Mouse (Mus musculus): ENCODE results near the gene Gm28374. TPM values are rescaled to one million over a fixed set of nuclear protein-coding genes. Genes with fewer than 3 reads are reported as not detected.

Gm28374 gene
- polyA plus RNA-seq, 1 experiment, result 1.6 TPM

DNA sequence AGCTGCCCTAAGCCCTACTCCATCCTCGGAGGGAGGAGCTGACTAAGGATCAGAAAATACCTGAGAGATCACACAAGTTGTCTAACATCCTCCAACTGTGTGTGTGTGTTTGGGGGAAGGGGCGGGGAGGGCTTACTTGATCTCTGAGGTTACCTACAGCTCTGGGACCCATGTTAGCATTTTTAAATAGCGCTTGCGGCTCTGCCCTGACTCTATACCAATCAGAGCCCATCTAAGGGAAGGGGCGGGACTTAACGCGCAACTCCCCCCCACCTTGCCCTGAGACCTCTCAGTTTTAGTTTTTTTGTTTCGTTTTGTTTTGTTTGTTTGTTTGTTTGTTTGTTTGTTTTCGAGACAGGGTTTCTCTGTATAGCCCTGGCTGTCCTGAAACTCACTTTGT, 52.6 kb downstream of the Gm28374 start:
- Histone ChIP-seq H3K4me1 (ENCODE audit: control insufficient read depth, insufficient read depth, low read length) (no peaks in the 10 kb centered on the region), H3K27ac (ENCODE audit: insufficient read depth, low read length) (no peak overlapping the region), H3K4me3 (ENCODE audit: insufficient read depth, low read length) (no peak overlapping the region)
- TF ChIP-seq POLR2A (IDR thresholded peaks at IDR 0.05; ENCODE audit: low read depth, low read length) (no peak), CTCF (IDR thresholded peaks at IDR 0.05; ENCODE audit: borderline replicate concordance, insufficient read depth, low read length) (no peak)

DNA sequence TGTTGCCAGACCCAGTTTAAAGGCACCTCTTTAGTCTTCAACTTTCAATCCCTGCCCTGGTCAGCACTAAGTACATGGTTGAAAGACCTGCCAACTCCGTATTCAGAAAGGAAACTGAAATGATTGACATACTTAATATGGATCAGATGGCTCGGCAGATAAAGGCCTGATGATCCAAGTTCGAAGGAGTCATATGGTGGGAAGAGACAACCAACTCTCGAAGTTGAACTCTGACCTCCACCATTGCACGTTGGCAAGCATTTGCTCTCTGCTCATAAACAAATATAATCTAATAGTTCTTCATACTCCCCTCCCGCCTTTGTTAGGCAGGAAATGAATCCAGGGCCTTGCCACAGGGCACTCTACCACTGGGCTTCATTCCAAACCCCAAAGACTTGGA, 53.1 kb downstream of the Gm28374 start:
- Histone ChIP-seq H3K4me1 (ENCODE audit: control insufficient read depth, insufficient read depth, low read length) (no peaks in the 10 kb centered on the region), H3K27ac (ENCODE audit: insufficient read depth, low read length) (no peak overlapping the region), H3K4me3 (ENCODE audit: insufficient read depth, low read length) (no peak overlapping the region)
- TF ChIP-seq CTCF (IDR thresholded peaks at IDR 0.05; ENCODE audit: borderline replicate concordance, insufficient read depth, low read length) (no peak), POLR2A (IDR thresholded peaks at IDR 0.05; ENCODE audit: low read depth, low read length) (no peak)

Other genes starting within 250 kb of the Gm28374 start
- 24.9 and 35.7 TPM in 2 replicates for gene Frmd8, start 207.0 kb downstream of the Gm28374 start, polyA plus RNA-seq (2011; ENCODE audit: insufficient read length, low read depth, missing spikeins)
- 1.3 and 3.5 TPM in 2 replicates for gene Slc25a45, start 204.4 kb downstream of the Gm28374 start, polyA plus RNA-seq (2011; ENCODE audit: insufficient read length, low read depth, missing spikeins)
- gene Tigd3, start 188.1 kb downstream of the Gm28374 start, polyA plus RNA-seq (2011; ENCODE audit: insufficient read length, low read depth, missing spikeins), result 0.60 and 1.5 TPM in 2 replicates
- 94.7 and 135 TPM in 2 replicates for gene Dpf2, start 169.2 kb downstream of the Gm28374 start, polyA plus RNA-seq (2011; ENCODE audit: insufficient read length, low read depth, missing spikeins)
- gene Cdc42ep2, start 157.4 kb downstream of the Gm28374 start, polyA plus RNA-seq (2011; ENCODE audit: insufficient read length, low read depth, missing spikeins), result 10.4 and 12.1 TPM in 2 replicates
- 19.7 and 29.7 TPM in 2 replicates for gene Pola2, start 118.1 kb downstream of the Gm28374 start, polyA plus RNA-seq (2011; ENCODE audit: insufficient read length, low read depth, missing spikeins)
- not detected in 2 replicates for gene Slc22a20, start 96.1 kb downstream of the Gm28374 start, polyA plus RNA-seq (2011; ENCODE audit: insufficient read length, low read depth, missing spikeins)
- 46.5 and 57.1 TPM in 2 replicates for gene Capn1, start 66.4 kb downstream of the Gm28374 start, polyA plus RNA-seq (2011; ENCODE audit: insufficient read length, low read depth, missing spikeins)
- gene Syvn1, start 35.7 kb downstream of the Gm28374 start, polyA plus RNA-seq (2011; ENCODE audit: insufficient read length, low read depth, missing spikeins), result 36.8 and 40.3 TPM in 2 replicates
- 24.0 and 25.7 TPM in 2 replicates for gene Mrpl49, start 24.5 kb downstream of the Gm28374 start, polyA plus RNA-seq (2011; ENCODE audit: insufficient read length, low read depth, missing spikeins)
- 1,065 and 1,194 TPM in 2 replicates for gene Fau, start 24.4 kb downstream of the Gm28374 start, polyA plus RNA-seq (2011; ENCODE audit: insufficient read length, low read depth, missing spikeins)
- 8.9 and 9.9 TPM in 2 replicates for gene Znhit2, start 21.1 kb downstream of the Gm28374 start, polyA plus RNA-seq (2011; ENCODE audit: insufficient read length, low read depth, missing spikeins)
- gene Tm7sf2, start 13.9 kb downstream of the Gm28374 start, polyA plus RNA-seq (2011; ENCODE audit: insufficient read length, low read depth, missing spikeins), result 18.5 and 20.7 TPM in 2 replicates
- gene Vps51, start 5.0 kb downstream of the Gm28374 start, polyA plus RNA-seq (2011; ENCODE audit: insufficient read length, low read depth, missing spikeins), result 23.2 and 23.5 TPM in 2 replicates
- gene Tmem262, start 2.2 kb downstream of the Gm28374 start, polyA plus RNA-seq (2011; ENCODE audit: insufficient read length, low read depth, missing spikeins), result not detected in 2 replicates
- 43.0 and 59.0 TPM in 2 replicates for gene Zfpl1, start 2.7 kb upstream of the Gm28374 start, polyA plus RNA-seq (2011; ENCODE audit: insufficient read length, low read depth, missing spikeins)
- 9.4 and 12.9 TPM in 2 replicates for gene Cdca5, start 2.7 kb upstream of the Gm28374 start, polyA plus RNA-seq (2011; ENCODE audit: insufficient read length, low read depth, missing spikeins)
- gene AC131692.1, start 12.2 kb upstream of the Gm28374 start, polyA plus RNA-seq (2011; ENCODE audit: insufficient read length, low read depth, missing spikeins), result 0.58 and 0.68 TPM in 2 replicates
- 0.45 and 0.61 TPM in 2 replicates for gene Naaladl1, start 23.5 kb upstream of the Gm28374 start, polyA plus RNA-seq (2011; ENCODE audit: insufficient read length, low read depth, missing spikeins)
- gene Sac3d1, start 36.4 kb upstream of the Gm28374 start, polyA plus RNA-seq (2011; ENCODE audit: insufficient read length, low read depth, missing spikeins), result 13.7 and 16.2 TPM in 2 replicates
- gene Snx15, start 46.0 kb upstream of the Gm28374 start, polyA plus RNA-seq (2011; ENCODE audit: insufficient read length, low read depth, missing spikeins), result 19.5 and 22.6 TPM in 2 replicates
- not detected in 2 replicates for gene Batf2, start 58.7 kb upstream of the Gm28374 start, polyA plus RNA-seq (2011; ENCODE audit: insufficient read length, low read depth, missing spikeins)
- 56.2 and 57.6 TPM in 2 replicates for gene Arl2, start 59.3 kb upstream of the Gm28374 start, polyA plus RNA-seq (2011; ENCODE audit: insufficient read length, low read depth, missing spikeins)
- not detected in 2 replicates for gene Majin, start 102.1 kb upstream of the Gm28374 start, polyA plus RNA-seq (2011; ENCODE audit: insufficient read length, low read depth, missing spikeins)
- gene Gpha2, start 144.1 kb upstream of the Gm28374 start, polyA plus RNA-seq (2011; ENCODE audit: insufficient read length, low read depth, missing spikeins), result not detected in 2 replicates
- 26.0 and 33.0 TPM in 2 replicates for gene Ppp2r5b, start 153.6 kb upstream of the Gm28374 start, polyA plus RNA-seq (2011; ENCODE audit: insufficient read length, low read depth, missing spikeins)
- 13.0 and 14.3 TPM in 2 replicates for gene Atg2a, start 159.4 kb upstream of the Gm28374 start, polyA plus RNA-seq (2011; ENCODE audit: insufficient read length, low read depth, missing spikeins)
- 72.9 and 96.4 TPM in 2 replicates for gene Ehd1, start 194.5 kb upstream of the Gm28374 start, polyA plus RNA-seq (2011; ENCODE audit: insufficient read length, low read depth, missing spikeins)
- 17.0 and 18.6 TPM in 2 replicates for gene Cdc42bpg, start 224.2 kb upstream of the Gm28374 start, polyA plus RNA-seq (2011; ENCODE audit: insufficient read length, low read depth, missing spikeins)